Mouse (Mus musculus): ENCODE data around the gene Cd300c2.
"Not testable (repeated sequence)": the region's sequence is repeated elsewhere in the genome, so short reads cannot be mapped to it uniquely, and the experiment has no call there.

Gene Cd300c2

DNA sequence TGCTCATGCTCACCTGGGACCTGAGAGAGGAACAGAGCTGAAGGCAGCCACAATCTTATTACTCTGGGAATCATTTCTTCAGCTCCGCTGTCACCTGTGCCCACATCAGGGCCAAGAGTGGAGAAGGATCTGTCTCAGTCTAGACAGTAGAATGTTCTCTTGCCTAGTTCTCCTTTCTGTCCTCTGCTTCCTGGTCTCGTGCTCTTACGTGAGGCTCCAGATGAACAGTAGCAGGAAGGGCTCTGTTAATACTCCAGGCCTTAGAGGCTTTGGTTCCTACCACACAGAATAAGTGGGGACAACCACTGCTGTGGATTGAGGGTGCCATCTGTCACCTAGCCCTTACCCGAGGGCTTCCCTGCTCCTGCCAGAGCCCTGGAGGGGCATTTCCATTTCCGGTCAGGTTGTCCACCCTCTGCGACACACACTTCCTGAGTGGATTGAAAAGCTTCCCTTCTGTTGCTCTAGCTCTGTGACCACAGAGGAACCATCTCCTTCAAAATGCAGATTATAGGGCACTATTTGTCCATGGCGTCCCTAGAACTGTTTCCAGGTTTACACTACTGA is at the start of gene Cd300c2:
TSS of gene Cd300c2 (minus strand) at position 407 of the 567 bp plus-strand sequence.
- no peak for DNase-seq (ENCODE audit: low read depth, low spot score)
- H3K27me3 ChIP-seq (ENCODE audit: control insufficient read depth, insufficient read depth, low read length, poor library complexity, severe bottlenecking) = no peaks in the 10 kb centered on the region
- H3K36me3 ChIP-seq (ENCODE audit: control insufficient read depth, insufficient read depth, low read length, poor library complexity, severe bottlenecking) = no peaks in the 10 kb centered on the region

DNA sequence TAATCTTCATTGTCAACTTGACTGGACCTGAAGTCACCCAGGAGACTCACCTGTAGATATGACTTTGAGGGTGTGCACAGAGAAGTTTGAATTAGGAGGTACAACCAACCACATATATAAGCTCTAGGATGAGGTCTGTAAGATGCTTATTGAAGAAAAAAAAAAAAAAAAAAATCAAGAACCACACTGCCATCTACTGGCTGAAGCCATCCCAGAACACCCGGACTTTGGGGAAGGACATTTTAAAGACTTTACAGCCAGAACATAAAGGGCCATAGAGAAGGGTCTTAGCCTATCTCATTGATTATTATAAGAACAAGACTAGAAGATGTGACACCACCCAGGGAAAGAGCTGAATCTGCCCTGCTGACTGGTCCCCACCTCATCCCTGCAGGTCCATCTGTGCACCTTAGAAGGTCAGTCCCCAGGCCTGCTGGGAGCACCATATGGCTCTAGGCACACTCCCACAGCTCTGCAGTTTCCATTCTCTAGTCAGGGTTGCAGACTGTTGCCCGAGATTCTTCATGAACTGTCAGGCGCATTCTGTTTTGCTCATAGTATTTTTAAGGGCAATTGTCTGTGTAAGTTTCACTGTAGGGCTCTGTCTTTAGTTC is 47.7 kb upstream of the Cd300c2 start:
- Histone ChIP-seq H3K36me3 (ENCODE audit: control insufficient read depth, insufficient read depth, low read length, poor library complexity, severe bottlenecking) (no peaks in the 10 kb centered on the region), H3K27me3 (ENCODE audit: control insufficient read depth, insufficient read depth, low read length, poor library complexity, severe bottlenecking) (no peaks in the 10 kb centered on the region)
- peak; percentile 47 for DNase-seq (ENCODE audit: low read depth, low spot score)

DNA sequence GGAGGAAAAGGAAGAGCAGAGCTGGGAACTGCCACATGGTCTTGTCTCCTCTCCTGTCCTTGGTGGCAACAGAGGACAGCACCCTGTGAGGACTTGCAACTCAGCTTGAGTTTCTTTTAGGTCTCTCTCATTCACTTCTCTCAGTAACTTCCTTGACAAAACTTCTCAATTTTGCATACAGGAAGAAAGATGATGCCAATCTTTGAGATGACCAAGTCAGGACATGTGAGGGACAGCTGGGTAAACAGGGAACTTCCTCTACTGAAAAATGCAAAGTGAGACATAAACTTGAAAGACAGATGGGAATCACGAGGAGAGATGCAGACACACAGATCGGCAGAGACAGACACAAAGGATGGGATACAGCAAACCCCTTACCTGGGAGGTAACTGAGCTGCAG is 46.6 kb upstream of the Cd300c2 start, which contains the start of gene Cd300ld3:
TSS of gene Cd300ld3 (minus strand) at position 151 of the 400 bp plus-strand sequence.
- no peak for DNase-seq (ENCODE audit: low read depth, low spot score)
- H3K36me3 ChIP-seq (ENCODE audit: control insufficient read depth, insufficient read depth, low read length, poor library complexity, severe bottlenecking) = no peaks in the 10 kb centered on the region
- H3K27me3 ChIP-seq (ENCODE audit: control insufficient read depth, insufficient read depth, low read length, poor library complexity, severe bottlenecking) = no peaks in the 10 kb centered on the region

DNA sequence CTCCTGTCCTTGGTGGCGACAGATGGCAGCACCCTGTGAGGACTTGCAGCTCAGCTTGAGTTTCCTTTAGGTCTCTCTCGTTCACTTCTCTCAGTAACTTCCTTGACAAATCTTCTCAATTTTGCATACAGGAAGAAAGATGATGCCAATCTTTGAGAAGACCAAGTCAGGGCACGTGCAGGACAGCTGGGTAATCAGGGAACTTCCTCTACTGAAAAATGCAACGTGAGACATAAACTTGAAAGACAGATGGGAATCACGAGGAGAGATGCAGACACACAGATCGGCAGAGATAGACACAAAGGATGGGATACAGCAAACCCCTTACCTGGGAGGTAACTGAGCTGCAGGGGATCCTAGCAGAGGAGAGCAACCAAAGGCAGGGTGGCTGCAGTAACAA is 36.0 kb upstream of the Cd300c2 start, which contains the start of gene Cd300ld5:
TSS of gene Cd300ld5 (minus strand) at position 101 of the 400 bp plus-strand sequence.
- DNase-seq (ENCODE audit: low read depth, low spot score); H3K27me3 ChIP-seq (ENCODE audit: control insufficient read depth, insufficient read depth, low read length, poor library complexity, severe bottlenecking); H3K36me3 ChIP-seq (ENCODE audit: control insufficient read depth, insufficient read depth, low read length, poor library complexity, severe bottlenecking): not testable (repeated sequence)

DNA sequence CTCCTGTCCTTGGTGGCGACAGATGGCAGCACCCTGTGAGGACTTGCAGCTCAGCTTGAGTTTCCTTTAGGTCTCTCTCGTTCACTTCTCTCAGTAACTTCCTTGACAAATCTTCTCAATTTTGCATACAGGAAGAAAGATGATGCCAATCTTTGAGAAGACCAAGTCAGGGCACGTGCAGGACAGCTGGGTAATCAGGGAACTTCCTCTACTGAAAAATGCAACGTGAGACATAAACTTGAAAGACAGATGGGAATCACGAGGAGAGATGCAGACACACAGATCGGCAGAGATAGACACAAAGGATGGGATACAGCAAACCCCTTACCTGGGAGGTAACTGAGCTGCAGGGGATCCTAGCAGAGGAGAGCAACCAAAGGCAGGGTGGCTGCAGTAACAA is 25.2 kb upstream of the Cd300c2 start, which contains the start of gene Cd300ld4:
TSS of gene Cd300ld4 (minus strand) at position 101 of the 400 bp plus-strand sequence.
- not testable (repeated sequence) for H3K36me3 ChIP-seq (ENCODE audit: control insufficient read depth, insufficient read depth, low read length, poor library complexity, severe bottlenecking); H3K27me3 ChIP-seq (ENCODE audit: control insufficient read depth, insufficient read depth, low read length, poor library complexity, severe bottlenecking); DNase-seq (ENCODE audit: low read depth, low spot score)

DNA sequence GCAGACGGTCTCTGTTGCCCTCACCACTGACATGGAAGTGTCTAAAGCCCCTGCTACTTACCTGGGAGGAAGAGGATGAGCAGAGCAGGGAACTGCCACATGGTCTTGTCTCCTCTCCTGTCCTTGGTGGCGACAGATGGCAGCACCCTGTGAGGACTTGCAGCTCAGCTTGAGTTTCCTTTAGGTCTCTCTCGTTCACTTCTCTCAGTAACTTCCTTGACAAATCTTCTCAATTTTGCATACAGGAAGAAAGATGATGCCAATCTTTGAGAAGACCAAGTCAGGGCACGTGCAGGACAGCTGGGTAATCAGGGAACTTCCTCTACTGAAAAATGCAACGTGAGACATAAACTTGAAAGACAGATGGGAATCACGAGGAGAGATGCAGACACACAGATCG is 14.4 kb upstream of the Cd300c2 start, which contains the start of gene Cd300ld2:
TSS of gene Cd300ld2 (minus strand) at position 101 of the 400 bp plus-strand sequence.
- H3K36me3 ChIP-seq (ENCODE audit: control insufficient read depth, insufficient read depth, low read length, poor library complexity, severe bottlenecking); H3K27me3 ChIP-seq (ENCODE audit: control insufficient read depth, insufficient read depth, low read length, poor library complexity, severe bottlenecking); DNase-seq (ENCODE audit: low read depth, low spot score): not testable (repeated sequence)

DNA sequence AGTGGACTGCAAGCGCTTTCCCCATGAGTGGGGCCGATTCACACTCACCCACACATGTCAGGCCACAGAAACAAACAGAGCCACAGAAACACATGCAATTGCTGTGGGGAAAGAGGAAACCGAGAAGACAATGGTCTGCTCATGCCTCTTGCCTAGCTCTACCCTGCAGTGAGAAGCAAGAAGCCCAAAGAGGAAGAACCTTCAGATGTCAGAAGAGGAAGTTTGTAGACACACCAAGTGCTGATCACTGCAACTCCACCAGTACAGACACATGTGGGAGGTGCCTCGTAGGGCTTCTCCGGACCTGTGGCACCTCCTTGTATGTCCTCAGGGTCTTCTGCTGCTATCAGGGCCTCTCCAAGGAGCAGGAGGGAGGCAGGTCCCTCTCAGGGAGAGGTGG is 2.4 kb upstream of the Cd300c2 start:
- DNase-seq (ENCODE audit: low read depth, low spot score) = peak; percentile 17

DNA sequence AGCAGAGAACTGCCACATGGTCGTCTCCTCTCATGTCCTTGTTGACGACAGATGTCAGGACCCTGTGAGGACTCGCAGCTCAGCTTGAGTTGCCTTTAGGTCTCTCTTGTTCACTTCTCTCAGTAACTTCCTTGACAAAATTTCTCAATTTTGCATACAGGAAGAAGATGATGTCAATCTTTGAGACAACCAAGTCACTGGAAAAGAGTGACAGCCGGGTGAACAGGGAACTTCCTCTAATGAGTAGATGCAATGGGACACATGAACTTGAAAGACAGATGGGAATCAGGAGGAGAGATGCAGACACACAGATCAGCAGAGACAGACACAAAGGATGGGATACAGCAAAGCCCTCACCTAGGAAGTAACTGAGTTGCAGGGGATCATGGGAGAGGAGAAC is 11.9 kb downstream of the Cd300c2 start, which contains the start of gene Cd300ld:
TSS of gene Cd300ld (minus strand) at position 130 of the 400 bp plus-strand sequence.
- H3K36me3 ChIP-seq (ENCODE audit: control insufficient read depth, insufficient read depth, low read length, poor library complexity, severe bottlenecking) = no peaks in the 10 kb centered on the region
- no peak for DNase-seq (ENCODE audit: low read depth, low spot score)
- no peaks in the 10 kb centered on the region for H3K27me3 ChIP-seq (ENCODE audit: control insufficient read depth, insufficient read depth, low read length, poor library complexity, severe bottlenecking)

More for the DNA sequence above, 2.4 kb upstream of the Cd300c2 start:
- Histone ChIP-seq H3K27me3 (ENCODE audit: control insufficient read depth, insufficient read depth, low read length, poor library complexity, severe bottlenecking) (no peaks in the 10 kb centered on the region), H3K36me3 (ENCODE audit: control insufficient read depth, insufficient read depth, low read length, poor library complexity, severe bottlenecking) (no peaks in the 10 kb centered on the region)

DNA sequence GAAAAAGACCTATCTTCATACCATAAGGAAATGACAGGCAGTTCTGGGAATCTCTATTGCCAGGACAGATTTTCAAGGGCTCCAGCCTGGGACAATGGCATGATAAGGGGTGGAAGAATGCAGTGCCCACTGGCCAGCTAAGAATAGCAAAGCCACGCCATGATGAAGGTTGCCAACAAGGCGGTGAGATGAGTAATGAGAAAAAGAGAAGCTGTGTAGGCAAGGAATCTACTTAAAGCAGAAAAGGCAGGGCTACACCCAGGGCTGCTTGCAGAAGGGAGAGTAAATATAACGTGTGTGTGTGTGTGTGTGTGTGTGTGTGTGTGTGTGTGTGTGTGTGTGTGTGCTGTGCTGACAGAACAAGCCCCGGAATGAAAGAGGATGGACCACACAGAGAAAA is 19.8 kb downstream of the Cd300c2 start:
- no peaks in the 10 kb centered on the region for H3K36me3 ChIP-seq (ENCODE audit: control insufficient read depth, insufficient read depth, low read length, poor library complexity, severe bottlenecking)
- no peaks in the 10 kb centered on the region for H3K27me3 ChIP-seq (ENCODE audit: control insufficient read depth, insufficient read depth, low read length, poor library complexity, severe bottlenecking)
- no peak for DNase-seq (ENCODE audit: low read depth, low spot score)

DNA sequence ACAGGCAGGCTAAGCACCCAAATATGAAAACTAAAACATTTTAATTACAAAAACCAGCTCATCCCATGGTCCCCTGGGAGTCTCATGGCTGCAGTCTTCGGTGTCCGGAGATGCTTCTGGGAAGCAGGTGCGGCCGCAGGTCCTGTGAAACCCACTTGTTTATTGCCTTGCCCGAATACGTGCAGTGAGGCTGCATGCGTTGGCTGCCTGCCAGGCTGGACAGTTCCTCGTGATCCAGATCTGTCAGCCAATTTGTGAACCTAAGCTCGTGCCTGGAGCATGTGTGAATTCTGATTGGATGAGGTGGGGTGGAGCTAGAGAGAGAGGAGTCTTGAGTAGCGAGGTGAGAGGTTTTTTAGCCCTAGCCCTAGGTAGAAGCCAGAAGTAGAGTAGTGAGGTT is 29.0 kb downstream of the Cd300c2 start:
- H3K27me3 ChIP-seq (ENCODE audit: control insufficient read depth, insufficient read depth, low read length, poor library complexity, severe bottlenecking) = no peaks in the 10 kb centered on the region
- DNase-seq (ENCODE audit: low read depth, low spot score) = no peak
- H3K36me3 ChIP-seq (ENCODE audit: control insufficient read depth, insufficient read depth, low read length, poor library complexity, severe bottlenecking) = no peaks in the 10 kb centered on the region

DNA sequence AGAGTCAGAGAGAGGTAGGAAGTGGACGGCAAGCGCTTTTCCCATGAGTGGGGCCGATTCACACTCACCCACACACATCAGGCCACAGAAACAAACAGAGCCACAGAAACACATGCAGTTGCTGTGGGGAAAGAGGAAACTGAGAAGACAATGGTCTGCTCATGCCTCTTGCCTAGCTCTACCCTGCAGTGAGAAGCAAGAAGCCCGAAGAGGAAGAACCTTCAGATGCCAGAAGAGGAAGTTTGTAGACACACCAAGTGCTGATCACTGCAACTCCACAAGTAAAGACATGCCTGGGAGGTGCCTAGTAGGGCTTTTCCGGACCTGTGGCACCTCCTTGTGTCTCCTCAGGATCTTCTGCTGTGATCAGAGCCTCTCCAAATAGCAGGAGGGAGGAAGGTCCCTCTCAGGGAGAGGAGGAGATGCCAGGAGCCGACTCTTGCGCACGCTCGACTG is 32.9 kb downstream of the Cd300c2 start, which contains the start of gene Cd300c:
TSS of gene Cd300c (minus strand) at position 406 of the 456 bp plus-strand sequence.
- peak; percentile 3 for DNase-seq (ENCODE audit: low read depth, low spot score)
- H3K36me3 ChIP-seq (ENCODE audit: control insufficient read depth, insufficient read depth, low read length, poor library complexity, severe bottlenecking) = no peaks in the 10 kb centered on the region
- no peaks in the 10 kb centered on the region for H3K27me3 ChIP-seq (ENCODE audit: control insufficient read depth, insufficient read depth, low read length, poor library complexity, severe bottlenecking)

DNA sequence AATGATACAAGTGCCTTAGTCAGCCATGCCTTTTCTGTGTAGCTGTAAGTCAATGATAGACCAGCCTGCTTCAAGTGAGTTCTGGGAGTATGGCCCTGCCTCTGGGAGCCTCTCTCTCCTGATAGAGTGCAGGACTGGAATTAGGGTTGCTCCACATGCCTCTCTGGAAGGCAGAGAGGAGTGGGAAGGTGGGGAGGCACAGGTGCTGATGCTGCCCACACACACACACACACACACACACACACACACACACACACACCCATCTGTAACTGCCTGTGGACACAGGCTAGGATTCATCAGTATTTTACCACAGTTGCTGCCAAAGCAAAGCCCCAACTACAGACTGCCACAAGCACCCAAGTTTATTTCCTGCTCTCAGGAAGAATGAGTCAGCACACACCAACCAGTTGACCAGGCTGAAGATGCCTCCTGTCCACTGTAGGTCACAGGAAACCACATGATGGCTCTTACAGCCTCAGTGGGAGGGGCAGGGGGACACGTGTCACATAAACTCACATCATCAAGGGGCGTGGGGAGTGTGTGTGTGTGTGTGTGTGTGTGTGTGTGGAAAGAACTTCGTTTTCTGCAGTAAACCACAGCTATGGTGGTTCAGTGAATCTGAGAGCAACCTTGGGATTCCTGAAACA is 36.4 kb downstream of the Cd300c2 start:
- no peak for DNase-seq (ENCODE audit: low read depth, low spot score)
- Histone ChIP-seq H3K36me3 (ENCODE audit: control insufficient read depth, insufficient read depth, low read length, poor library complexity, severe bottlenecking) (no peaks in the 10 kb centered on the region), H3K27me3 (ENCODE audit: control insufficient read depth, insufficient read depth, low read length, poor library complexity, severe bottlenecking) (no peaks in the 10 kb centered on the region)

DNA sequence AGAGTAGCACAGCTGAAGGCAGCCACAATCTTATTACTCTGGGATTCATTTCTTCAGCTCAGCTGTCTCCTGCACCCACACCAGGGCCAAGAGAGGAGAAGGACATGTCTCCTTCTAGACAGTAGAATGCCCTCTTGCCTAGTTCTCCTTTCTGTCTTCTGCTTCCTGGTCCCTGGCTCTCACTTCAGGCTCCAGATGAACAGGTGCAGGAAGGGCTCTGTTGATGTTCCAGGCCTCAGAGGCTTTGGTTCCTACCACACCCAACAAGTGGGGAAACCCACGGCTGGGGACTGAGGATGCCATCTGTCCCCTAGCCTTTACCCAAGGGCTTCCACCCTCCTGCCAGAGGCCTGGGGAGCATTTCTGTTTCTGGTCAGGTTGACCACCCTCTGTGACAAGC is 41.3 kb downstream of the Cd300c2 start:
- no peaks in the 10 kb centered on the region for H3K27me3 ChIP-seq (ENCODE audit: control insufficient read depth, insufficient read depth, low read length, poor library complexity, severe bottlenecking)
- no peak for DNase-seq (ENCODE audit: low read depth, low spot score)
- H3K36me3 ChIP-seq (ENCODE audit: control insufficient read depth, insufficient read depth, low read length, poor library complexity, severe bottlenecking) = no peaks in the 10 kb centered on the region
